Mouse (Mus musculus): ENCODE results near the gene Tle4. TPM values are rescaled to one million over a fixed set of nuclear protein-coding genes. Genes with fewer than 3 reads are reported as not detected.

Gene Tle4
- polyA plus RNA-seq, 1 experiment from 2014 or later: 40.4 TPM

- Histone ChIP-seq H3K36me3 (replicated peaks) (no peaks in the 10 kb centered on the region), H3K4me3 (no peak overlapping the region), H3K27me3 (replicated peaks) (no peaks in the 10 kb centered on the region; the same call in 1 of the 2 replicates), H3K27ac (no peak overlapping the region), H3K4me2 (no peak overlapping the region), H3K4me1 (0 out of 2 replicates have a peak, but pooled peaks cover 2% of the 10 kb centered on the region), H3K9me3 (no peaks in the 10 kb centered on the region), H3K9ac (no peak overlapping the region)
- 42% methylated on average over 7 of the region's 7 CpGs for WGBS
- ATAC-seq (replicated peaks): no peak; the same call in 1 of the 2 replicates
Observed at GRCm38 (mm10) chr19:14437226-14437625, 160.6 kb downstream of the Tle4 start.

DNA sequence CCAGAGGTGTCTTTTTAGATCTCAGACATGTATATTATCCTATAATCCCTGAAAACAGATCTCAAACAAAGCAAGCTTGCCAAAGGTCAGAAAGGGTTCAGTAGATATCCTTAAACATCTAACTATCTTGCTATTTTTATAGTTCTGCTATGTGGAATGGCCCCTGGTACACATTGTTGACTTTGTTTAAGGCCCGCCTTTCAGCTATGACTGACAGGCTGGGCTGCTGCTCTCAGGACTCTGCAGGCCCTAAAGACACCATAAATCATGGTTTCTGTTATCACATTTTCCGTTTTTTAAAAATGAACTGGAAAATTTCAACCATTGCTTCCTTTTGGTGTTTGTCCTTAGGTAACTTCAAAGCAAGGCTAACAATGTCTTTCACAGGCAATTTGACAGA is 161.3 kb downstream of the Tle4 start:
- no peak overlapping the region for H3K9ac ChIP-seq
- H3K27ac ChIP-seq: no peak overlapping the region
- H3K9me3 ChIP-seq: no peaks in the 10 kb centered on the region
- H3K4me2 ChIP-seq: no peak overlapping the region
- H3K4me3 ChIP-seq: no peak overlapping the region
- H3K4me1 ChIP-seq: 0 out of 2 replicates have a peak, but pooled peaks cover 2% of the 10 kb centered on the region
- no peak for ATAC-seq (replicated peaks)
- no peaks in the 10 kb centered on the region; the same call in 1 of the 2 replicates for H3K27me3 ChIP-seq (replicated peaks)
- no peaks in the 10 kb centered on the region for H3K36me3 ChIP-seq (replicated peaks)
- 70% methylated on average over 2 of the region's 2 CpGs for WGBS

DNA sequence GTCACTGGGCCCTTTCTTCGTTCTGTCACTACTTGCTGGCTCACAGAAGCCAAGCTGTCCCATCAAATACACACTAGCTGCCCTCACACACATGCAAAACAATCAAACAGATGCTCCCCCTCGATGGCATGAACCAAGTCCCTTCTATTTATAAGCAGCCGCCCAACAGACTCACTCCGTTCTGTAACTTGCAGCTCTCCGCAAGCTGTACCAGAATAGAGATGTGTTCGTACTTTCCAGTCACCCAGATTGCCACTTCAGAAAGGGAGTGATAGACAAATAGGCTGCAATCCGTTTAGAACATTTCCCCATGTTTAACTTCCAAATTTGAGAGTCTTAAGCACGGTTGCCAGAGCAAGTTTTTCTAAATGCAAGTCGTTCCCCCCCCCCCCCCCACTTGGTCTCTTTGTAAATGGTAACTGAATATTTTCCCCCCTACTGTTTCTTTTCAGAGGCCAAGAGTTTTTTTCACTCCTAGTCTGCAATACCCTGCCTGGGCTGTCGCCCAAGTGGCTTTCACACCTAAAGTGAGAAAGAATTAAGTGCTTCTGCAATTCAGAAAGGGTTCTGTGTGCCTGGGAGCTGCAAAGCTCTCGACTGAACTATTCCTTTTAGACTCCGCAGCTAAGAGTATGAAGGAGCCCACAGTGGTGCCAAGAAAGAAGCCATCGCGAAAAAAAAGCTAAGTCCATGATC is 162.0 kb downstream of the Tle4 start:
- Histone ChIP-seq H3K4me3 (no peak overlapping the region), H3K4me1 (0 out of 2 replicates have a peak, but pooled peaks cover 2% of the 10 kb centered on the region), H3K27ac (no peak overlapping the region), H3K4me2 (no peak overlapping the region), H3K36me3 (replicated peaks) (no peaks in the 10 kb centered on the region), H3K9me3 (no peaks in the 10 kb centered on the region), H3K9ac (no peak overlapping the region), H3K27me3 (replicated peaks) (no peaks in the 10 kb centered on the region; the same call in 1 of the 2 replicates)
- 9% methylated on average over 14 of the region's 14 CpGs for WGBS
- peak; percentile 82 for ATAC-seq (replicated peaks)

GRCm38 (mm10) chr19:14433900-14434299 is 164.0 kb downstream of the Tle4 start:
- Histone ChIP-seq H3K4me2 (no peak overlapping the region), H3K27ac (no peak overlapping the region), H3K4me1 (0 out of 2 replicates have a peak, but pooled peaks cover 2% of the 10 kb centered on the region), H3K4me3 (no peak overlapping the region), H3K9me3 (no peaks in the 10 kb centered on the region), H3K9ac (no peak overlapping the region), H3K27me3 (replicated peaks) (no peaks in the 10 kb centered on the region; the same call in 1 of the 2 replicates), H3K36me3 (replicated peaks) (no peaks in the 10 kb centered on the region)
- 90% methylated on average over 4 of the region's 4 CpGs for WGBS
- ATAC-seq (replicated peaks): no peak

DNA sequence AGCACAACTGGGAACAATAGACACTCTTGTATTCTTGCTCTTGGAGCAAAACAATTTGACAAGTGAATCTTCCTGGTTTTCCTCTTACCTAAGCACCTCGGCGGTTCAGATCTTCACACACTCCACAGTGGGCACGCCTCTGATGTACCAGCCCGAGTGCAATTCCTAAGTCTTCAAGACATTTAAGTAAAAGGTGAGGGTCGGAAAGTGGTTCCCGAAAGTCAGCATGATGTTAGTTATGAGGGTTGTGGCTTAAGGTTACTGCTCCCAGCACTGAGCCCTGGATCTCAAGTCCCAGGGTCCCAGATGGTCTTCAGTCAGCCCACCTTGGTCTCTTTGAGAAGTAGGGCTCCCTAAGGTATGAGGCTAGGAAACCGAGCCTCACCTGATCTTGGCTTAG is 165.4 kb downstream of the Tle4 start:
- Histone ChIP-seq H3K4me3 (no peak overlapping the region), H3K9me3 (no peaks in the 10 kb centered on the region), H3K9ac (no peak overlapping the region), H3K27me3 (replicated peaks) (no peaks in the 10 kb centered on the region; the same call in 1 of the 2 replicates), H3K27ac (no peak overlapping the region), H3K4me1 (0 out of 2 replicates have a peak, but pooled peaks cover 2% of the 10 kb centered on the region), H3K4me2 (no peak overlapping the region), H3K36me3 (replicated peaks) (no peaks in the 10 kb centered on the region)
- ATAC-seq (replicated peaks): no peak
- 92% methylated on average over 7 of the region's 7 CpGs for WGBS

DNA sequence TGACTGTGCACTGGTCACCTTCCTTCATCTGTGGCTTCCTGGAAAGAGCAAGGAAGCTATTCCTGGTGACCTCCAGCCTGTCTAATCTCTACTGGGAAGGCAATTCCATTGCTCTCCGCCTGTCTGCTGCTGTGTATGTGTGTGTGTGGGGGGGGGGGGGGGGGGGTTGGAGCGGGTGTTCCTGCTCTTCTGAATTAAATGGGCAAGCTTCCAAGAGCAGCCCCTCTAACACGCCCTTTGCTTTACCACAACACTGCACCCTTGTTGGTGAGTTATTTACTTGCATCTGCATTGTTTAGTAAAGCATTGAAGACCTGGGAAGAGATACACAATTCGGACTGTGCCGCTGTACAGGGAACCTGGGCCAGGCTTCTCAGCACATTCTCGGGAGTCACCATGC is 170.9 kb downstream of the Tle4 start:
- no peak overlapping the region for H3K9ac ChIP-seq
- ATAC-seq (replicated peaks): no peak

GRCm38 (mm10) chr19:14426244-14426868 is 171.5 kb downstream of the Tle4 start:
- no peak overlapping the region for H3K27ac ChIP-seq
- no peak overlapping the region for H3K4me2 ChIP-seq
- peaks cover 3% of the 10 kb centered on the region; the same call in 1 of the 2 replicates for H3K4me1 ChIP-seq
- no peak overlapping the region for H3K4me3 ChIP-seq
- no peak overlapping the region for H3K9ac ChIP-seq
- no peak for ATAC-seq (replicated peaks)
- H3K9me3 ChIP-seq: no peaks in the 10 kb centered on the region
- H3K36me3 ChIP-seq (replicated peaks): no peaks in the 10 kb centered on the region
- no peaks in the 10 kb centered on the region; the same call in 1 of the 2 replicates for H3K27me3 ChIP-seq (replicated peaks)
- 69% methylated on average over 19 of the region's 19 CpGs for WGBS

More for the DNA sequence above, 170.9 kb downstream of the Tle4 start:
- Histone ChIP-seq H3K36me3 (replicated peaks) (no peaks in the 10 kb centered on the region), H3K4me1 (peaks cover 3% of the 10 kb centered on the region; the same call in 1 of the 2 replicates), H3K9me3 (no peaks in the 10 kb centered on the region), H3K4me2 (no peak overlapping the region), H3K4me3 (no peak overlapping the region), H3K27ac (no peak overlapping the region), H3K27me3 (replicated peaks) (no peaks in the 10 kb centered on the region; the same call in 1 of the 2 replicates)
- WGBS: 55% methylated on average over 6 of the region's 6 CpGs

DNA sequence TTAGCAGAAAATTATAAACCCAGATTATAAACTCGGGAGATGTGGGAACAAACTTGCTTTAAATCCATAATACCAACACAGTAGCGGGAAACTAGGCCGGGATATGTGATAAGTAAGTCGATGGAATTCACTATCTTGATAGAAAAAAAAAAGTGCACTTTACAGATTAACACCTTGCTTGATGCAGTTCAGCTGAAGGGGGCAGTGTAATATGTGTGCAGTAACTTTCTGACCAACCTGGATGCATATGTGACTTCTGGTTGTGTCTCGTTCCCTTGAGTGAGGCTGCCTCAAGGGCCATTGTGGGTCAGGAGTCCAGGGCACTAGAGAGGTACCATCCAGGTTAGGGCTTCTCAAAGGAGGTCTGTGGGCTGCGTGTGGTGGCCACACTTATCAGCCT is 172.7 kb downstream of the Tle4 start:
- peaks cover 3% of the 10 kb centered on the region; the same call in 1 of the 2 replicates for H3K4me1 ChIP-seq
- no peak overlapping the region for H3K4me3 ChIP-seq
- no peaks in the 10 kb centered on the region for H3K36me3 ChIP-seq (replicated peaks)
- 88% methylated on average over 6 of the region's 6 CpGs for WGBS
- peaks cover 3% of the 10 kb centered on the region; the same call in 1 of the 2 replicates for H3K27me3 ChIP-seq (replicated peaks)
- no peaks in the 10 kb centered on the region for H3K9me3 ChIP-seq
- ATAC-seq (replicated peaks): no peak
- no peak overlapping the region for H3K4me2 ChIP-seq
- no peak overlapping the region for H3K9ac ChIP-seq
- no peak overlapping the region for H3K27ac ChIP-seq

DNA sequence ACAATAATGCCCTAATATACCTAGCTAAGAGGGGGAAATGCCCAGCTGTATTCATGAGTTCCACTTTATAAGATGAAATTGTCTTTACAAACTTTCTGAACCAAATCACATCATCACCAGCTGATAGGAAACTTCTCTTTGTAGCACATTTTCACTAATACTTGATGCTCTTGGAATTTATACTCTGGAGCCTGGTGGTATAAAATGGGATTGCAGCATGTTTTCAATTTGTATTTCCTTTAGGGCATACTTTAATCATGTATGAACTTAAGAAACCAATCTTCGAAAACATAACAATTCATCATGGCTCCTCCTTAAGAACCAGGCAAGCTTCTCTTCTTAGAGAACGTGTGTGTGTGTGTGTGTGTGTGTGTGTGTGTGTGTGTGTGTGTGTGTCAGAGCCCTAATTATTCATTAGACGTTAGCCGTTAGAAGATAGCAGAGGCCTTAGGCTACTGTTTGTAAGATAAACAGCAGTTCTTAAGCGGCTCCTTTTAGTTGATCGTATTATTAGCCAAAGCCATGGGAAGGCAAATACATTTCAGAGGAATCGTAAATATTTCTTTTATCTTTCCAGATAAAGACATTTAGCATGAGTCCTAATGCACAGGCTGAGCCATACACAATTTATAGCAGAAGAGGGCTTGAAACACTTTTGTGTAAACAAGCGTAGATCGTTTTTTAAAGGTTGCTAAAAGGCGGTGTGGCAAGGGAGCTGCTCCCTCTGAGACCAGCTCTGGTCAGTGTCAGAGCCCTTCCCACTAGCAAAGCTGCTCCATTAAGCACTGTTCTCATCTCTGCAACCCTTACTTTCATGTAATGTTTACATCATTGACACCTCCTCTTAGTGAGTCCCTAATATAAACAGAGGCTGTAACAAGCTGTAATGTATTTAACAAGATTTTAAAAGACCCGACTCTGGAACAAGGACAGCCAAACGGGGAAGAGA is 173.6 kb downstream of the Tle4 start:
- H3K36me3 ChIP-seq (replicated peaks): no peaks in the 10 kb centered on the region
- H3K9ac ChIP-seq: no peak overlapping the region
- H3K4me3 ChIP-seq: no peak overlapping the region
- no peak for ATAC-seq (replicated peaks)
- peaks cover 3% of the 10 kb centered on the region; the same call in 1 of the 2 replicates for H3K27me3 ChIP-seq (replicated peaks)
- H3K27ac ChIP-seq: no peak overlapping the region
- no peak overlapping the region for H3K4me2 ChIP-seq
- H3K4me1 ChIP-seq: peaks cover 3% of the 10 kb centered on the region; the same call in 1 of the 2 replicates
- 72% methylated on average over 12 of the region's 12 CpGs for WGBS
- no peaks in the 10 kb centered on the region for H3K9me3 ChIP-seq

GRCm38 (mm10) chr19:14421691-14422090 is 176.2 kb downstream of the Tle4 start:
- Histone ChIP-seq H3K4me2 (no peak overlapping the region), H3K4me1 (peaks cover 3% of the 10 kb centered on the region; the same call in 1 of the 2 replicates), H3K9me3 (no peaks in the 10 kb centered on the region), H3K4me3 (no peak overlapping the region), H3K27me3 (replicated peaks) (0 out of 2 replicates have a peak, but pooled peaks cover 3% of the 10 kb centered on the region), H3K9ac (no peak overlapping the region), H3K27ac (no peak overlapping the region), H3K36me3 (replicated peaks) (no peaks in the 10 kb centered on the region)
- 95% methylated on average over 5 of the region's 5 CpGs for WGBS
- no peak for ATAC-seq (replicated peaks)

- 86% methylated on average over 5 of the region's 5 CpGs for WGBS
- Histone ChIP-seq H3K27ac (no peak overlapping the region), H3K27me3 (replicated peaks) (0 out of 2 replicates have a peak, but pooled peaks cover 3% of the 10 kb centered on the region), H3K4me1 (peaks cover 6% of the 10 kb centered on the region; the same call in 1 of the 2 replicates), H3K9ac (no peak overlapping the region), H3K36me3 (replicated peaks) (no peaks in the 10 kb centered on the region), H3K4me3 (no peak overlapping the region), H3K4me2 (no peak overlapping the region), H3K9me3 (no peaks in the 10 kb centered on the region)
- ATAC-seq (replicated peaks): no peak
Observed at GRCm38 (mm10) chr19:14419886-14420285, 178.0 kb downstream of the Tle4 start.

Measured in midbrain, embryonic 15.5 days (tissue).